Mouse (Mus musculus) forebrain, embryonic 12.5 days (tissue): ENCODE data around the gene Ccdc86. TPM values are rescaled to one million over a fixed set of nuclear protein-coding genes. Genes with fewer than 3 reads are reported as not detected.

Source experiments
- ATAC-seq: fragments of 200-750 bp; cut with Nextera tagmentation; 2 replicates; pipeline ENCODE4 v1.8.0; 2017; ENCODE audit warnings: moderate TSS enrichment; ENCODE audit not compliant: low FRiP score
- H3K27ac ChIP-seq: fragments of 300-500 bp; sonication (generic); 2 replicates; pipeline ENCODE4 v1.5.1; 2016; ENCODE audit warnings: mild to moderate bottlenecking
- H3K27me3 ChIP-seq: fragments of 300-500 bp; sonication (generic); 2 replicates; pipeline ENCODE4 v1.6.1; 2016; ENCODE audit warnings: mild to moderate bottlenecking
- H3K36me3 ChIP-seq: fragments of 300-500 bp; sonication (generic); replicated peaks from 2 replicates; pipeline ENCODE4 v1.6.1; 2016; ENCODE audit warnings: mild to moderate bottlenecking
- H3K4me1 ChIP-seq: fragments of 300-500 bp; sonication (generic); 2 replicates; pipeline ENCODE4 v1.6.1; 2016
- H3K4me2 ChIP-seq: fragments of 300-500 bp; sonication (generic); 2 replicates; pipeline ENCODE4 v1.6.1; 2016; ENCODE audit warnings: mild to moderate bottlenecking, moderate library complexity
- H3K4me3 ChIP-seq: fragments of 300-500 bp; sonication (generic); replicated peaks from 2 replicates; pipeline ENCODE4 v1.5.1; 2016; ENCODE audit warnings: mild to moderate bottlenecking
- H3K9ac ChIP-seq: fragments of 300-500 bp; sonication (generic); 2 replicates; pipeline ENCODE4 v1.6.1; 2016; ENCODE audit warnings: mild to moderate bottlenecking
- H3K9me3 ChIP-seq: fragments of 300-500 bp; sonication (generic); 2 replicates; pipeline ENCODE4 v1.6.1; 2016
- WGBS: fragments of 180-500 bp; shearing (Covaris S2); methylation state at CpG from one replicate; pipeline ENCODE4 v1.1.7; 2016; 5-methylcytosine and 5-hydroxymethylcytosine counted together
- polyA plus RNA-seq: library from polyadenylated mRNA; unstranded; fragments of >200 nt; fragmentation: Nextera tagmentation; extraction: Ambion mirVana; gene quantifications from 2 replicates; pipeline ENCODE4 v1.2.1, GENCODE M21; 2016

Gene Ccdc86
- polyA plus RNA-seq: 26.2 and 27.0 TPM in 2 replicates

- H3K9me3 ChIP-seq: no peaks in the 10 kb centered on the region
- H3K36me3 ChIP-seq: peaks cover 21% of the 10 kb centered on the region
- H3K27ac ChIP-seq: 0 out of 2 replicates have a peak within 1 kb of the TSS, but pooled peaks have one; percentile 33
- peak within 1 kb of the TSS; percentile 74 for H3K9ac ChIP-seq
- WGBS: 0% methylated on average over 30 of the region's 30 CpGs
- H3K27me3 ChIP-seq: no peaks in the 10 kb centered on the region; the same call in 1 of the 2 replicates
- ATAC-seq: peak; percentile 99
- H3K4me2 ChIP-seq: peak within 1 kb of the TSS; percentile 100
- H3K4me3 ChIP-seq: peak within 1 kb of the TSS; percentile 65
- H3K4me1 ChIP-seq: peaks cover 28% of the 10 kb centered on the region
Observed at GRCm38 (mm10) chr19:10949112-10949511, at the start of gene Ccdc86. TSS of gene Ccdc86 (minus strand) at chr19:10949266.

DNA sequence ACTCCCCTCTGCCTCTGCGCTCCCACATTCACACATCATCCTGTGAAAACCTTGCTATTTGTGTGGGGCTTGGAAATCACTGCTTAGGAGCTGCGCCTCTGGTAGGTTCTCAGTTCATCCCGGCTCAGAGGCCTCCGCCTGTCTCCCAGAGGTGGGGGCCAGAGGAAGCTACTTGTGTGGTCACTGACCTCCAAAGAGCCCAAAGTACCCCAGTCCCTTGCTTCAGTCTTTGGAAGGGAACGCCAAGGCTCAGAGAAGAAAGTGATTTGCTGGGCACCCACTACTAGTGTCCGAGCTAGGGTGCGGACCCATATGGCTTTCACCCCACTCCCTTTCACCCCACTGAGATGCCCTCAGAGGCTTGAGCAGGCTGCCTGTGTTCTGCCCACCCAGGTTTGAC lies 44.1 kb upstream of the Ccdc86 start, which contains the start of gene Ms4a15:
TSS of gene Ms4a15 (minus strand) at position 101 of the 400 bp plus-strand sequence.
- ATAC-seq: no peak
- Histone ChIP-seq H3K4me3 (no peak within 1 kb of the TSS), H3K36me3 (no peaks in the 10 kb centered on the region), H3K9ac (no peak within 1 kb of the TSS), H3K9me3 (no peaks in the 10 kb centered on the region), H3K27me3 (no peaks in the 10 kb centered on the region), H3K4me1 (no peaks in the 10 kb centered on the region), H3K27ac (no peak within 1 kb of the TSS), H3K4me2 (no peak within 1 kb of the TSS)
- 78% methylated on average over 7 of the region's 7 CpGs for WGBS

GRCm38 (mm10) chr19:10991911-10992310 lies 42.8 kb upstream of the Ccdc86 start:
- no peak for ATAC-seq

DNA sequence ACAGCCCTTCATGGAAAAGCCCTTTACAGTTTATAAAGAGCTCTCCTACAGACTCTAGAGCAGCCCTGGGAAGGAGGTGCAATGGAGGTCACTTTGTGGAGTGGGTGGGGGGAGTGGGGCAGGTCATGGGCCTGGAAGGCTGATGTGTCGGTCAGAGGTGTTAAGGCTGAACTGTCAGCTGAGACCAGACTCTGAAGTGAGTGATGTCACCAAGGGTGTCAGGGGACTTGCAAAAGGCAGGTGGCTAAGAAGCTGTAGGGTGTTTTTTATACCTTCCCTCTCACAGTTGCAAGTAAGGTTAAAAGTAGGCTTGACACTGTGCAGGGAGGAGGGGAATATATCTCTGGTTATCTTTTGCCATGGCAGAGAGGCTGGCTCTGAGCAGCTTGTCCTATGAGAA lies 41.7 kb upstream of the Ccdc86 start:
- H3K27ac ChIP-seq: no peak overlapping the region
- no peaks in the 10 kb centered on the region for H3K9me3 ChIP-seq
- H3K27me3 ChIP-seq: no peaks in the 10 kb centered on the region
- no peaks in the 10 kb centered on the region for H3K4me1 ChIP-seq
- no peak overlapping the region for H3K4me2 ChIP-seq
- ATAC-seq: no peak
- no peak overlapping the region for H3K9ac ChIP-seq
- no peaks in the 10 kb centered on the region for H3K36me3 ChIP-seq
- 61% methylated on average over 1 of the region's 1 CpGs for WGBS
- H3K4me3 ChIP-seq: no peak overlapping the region

More at GRCm38 (mm10) chr19:10991911-10992310, 42.8 kb upstream of the Ccdc86 start:
- Histone ChIP-seq H3K27me3 (no peaks in the 10 kb centered on the region), H3K4me3 (no peak overlapping the region), H3K4me1 (no peaks in the 10 kb centered on the region), H3K4me2 (no peak overlapping the region), H3K9me3 (no peaks in the 10 kb centered on the region), H3K36me3 (no peaks in the 10 kb centered on the region), H3K27ac (no peak overlapping the region), H3K9ac (no peak overlapping the region)

GRCm38 (mm10) chr19:10988563-10988962 lies 39.5 kb upstream of the Ccdc86 start:
- no peak overlapping the region for H3K4me3 ChIP-seq
- no peaks in the 10 kb centered on the region for H3K36me3 ChIP-seq
- H3K9ac ChIP-seq: no peak overlapping the region
- H3K9me3 ChIP-seq: no peaks in the 10 kb centered on the region
- H3K4me1 ChIP-seq: no peaks in the 10 kb centered on the region
- ATAC-seq: no peak
- no peaks in the 10 kb centered on the region for H3K27me3 ChIP-seq
- no peak overlapping the region for H3K27ac ChIP-seq
- no peak overlapping the region for H3K4me2 ChIP-seq
- WGBS: 97% methylated on average over 1 of the region's 1 CpGs

DNA sequence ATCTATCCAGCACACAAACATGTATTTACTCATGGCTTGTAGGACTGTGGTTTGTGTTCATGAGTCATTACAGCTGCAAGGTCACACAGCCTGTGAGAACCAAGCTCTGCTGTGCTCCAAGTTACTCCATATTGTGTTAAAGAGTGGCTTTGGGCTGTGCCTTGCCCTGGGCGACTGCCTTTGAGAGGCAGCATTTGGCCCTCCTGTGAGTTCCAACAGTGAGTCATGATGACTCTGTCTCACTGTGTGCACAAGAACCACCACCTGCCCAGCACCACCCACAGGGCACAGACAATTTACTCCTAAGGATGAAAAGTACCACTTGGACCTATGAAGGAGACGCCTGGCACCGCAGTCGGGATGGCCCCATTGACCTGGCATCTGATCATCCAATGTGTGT lies 36.8 kb upstream of the Ccdc86 start:
- Histone ChIP-seq H3K4me2 (no peak overlapping the region), H3K9ac (no peak overlapping the region), H3K36me3 (no peaks in the 10 kb centered on the region), H3K27me3 (no peaks in the 10 kb centered on the region), H3K4me1 (no peaks in the 10 kb centered on the region), H3K4me3 (no peak overlapping the region), H3K9me3 (no peaks in the 10 kb centered on the region), H3K27ac (no peak overlapping the region)
- no peak for ATAC-seq
- WGBS: 89% methylated on average over 4 of the region's 4 CpGs

DNA sequence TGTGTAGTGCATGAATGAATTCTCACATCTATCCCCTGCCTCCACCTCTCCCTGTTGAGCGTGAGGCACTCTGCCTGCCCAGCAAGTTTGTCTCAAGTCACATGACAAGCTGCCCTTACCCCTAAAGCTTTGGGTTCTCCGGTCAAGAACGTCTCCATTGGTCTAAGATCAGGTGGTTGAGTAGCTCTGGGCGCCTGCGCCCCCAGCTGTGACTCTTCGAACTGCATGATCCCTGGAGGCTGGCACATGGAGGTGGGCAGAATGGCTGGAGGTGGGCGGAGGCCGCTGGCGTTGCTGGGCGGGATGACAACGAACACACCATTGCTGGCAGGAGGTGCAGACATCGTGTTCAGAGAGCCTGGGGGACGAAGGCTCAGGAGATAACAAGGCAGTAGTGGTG lies 35.5 kb upstream of the Ccdc86 start:
- Histone ChIP-seq H3K9me3 (no peaks in the 10 kb centered on the region), H3K27me3 (no peaks in the 10 kb centered on the region), H3K9ac (no peak overlapping the region), H3K27ac (no peak overlapping the region), H3K4me2 (no peak overlapping the region), H3K4me3 (no peak overlapping the region), H3K4me1 (peaks cover 2% of the 10 kb centered on the region; the same call in 1 of the 2 replicates), H3K36me3 (no peaks in the 10 kb centered on the region)
- WGBS: 83% methylated on average over 13 of the region's 13 CpGs
- no peak for ATAC-seq

- Histone ChIP-seq H3K27me3 (no peaks in the 10 kb centered on the region), H3K27ac (no peak overlapping the region), H3K9me3 (no peaks in the 10 kb centered on the region), H3K4me1 (peaks cover 4% of the 10 kb centered on the region; the same call in 1 of the 2 replicates), H3K36me3 (no peaks in the 10 kb centered on the region), H3K9ac (no peak overlapping the region), H3K4me2 (peak overlapping the region; percentile 26; the same call in 1 of the 2 replicates), H3K4me3 (no peak overlapping the region)
- 28% methylated on average over 14 of the region's 14 CpGs for WGBS
- ATAC-seq: no peak
Observed at GRCm38 (mm10) chr19:10983146-10983545, 34.1 kb upstream of the Ccdc86 start.

DNA sequence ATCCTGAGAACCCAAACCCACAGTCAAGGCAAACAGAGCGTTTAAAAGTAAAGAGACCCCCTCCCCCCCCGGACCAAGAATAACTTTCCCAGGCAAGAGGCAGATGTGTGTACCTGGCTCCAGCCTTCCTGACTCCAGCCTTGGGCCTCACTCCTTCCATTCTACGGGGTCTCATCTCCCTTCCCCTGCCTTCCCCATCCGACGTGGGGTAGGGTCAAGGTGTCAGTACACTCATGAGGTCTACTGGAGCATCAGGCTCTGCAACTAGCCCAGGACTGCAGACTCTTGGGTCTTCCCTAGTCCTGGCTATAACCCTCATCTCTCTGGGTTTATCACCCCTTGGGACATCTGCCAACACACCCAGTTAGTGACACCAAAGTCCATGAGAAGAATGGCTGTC lies 31.1 kb upstream of the Ccdc86 start:
- H3K27ac ChIP-seq: no peak overlapping the region
- H3K4me2 ChIP-seq: no peak overlapping the region
- 84% methylated on average over 5 of the region's 5 CpGs for WGBS
- no peaks in the 10 kb centered on the region for H3K27me3 ChIP-seq
- H3K9me3 ChIP-seq: no peaks in the 10 kb centered on the region
- peaks cover 4% of the 10 kb centered on the region; the same call in 1 of the 2 replicates for H3K4me1 ChIP-seq
- no peak overlapping the region for H3K4me3 ChIP-seq
- no peak overlapping the region for H3K9ac ChIP-seq
- ATAC-seq: no peak
- H3K36me3 ChIP-seq: no peaks in the 10 kb centered on the region

DNA sequence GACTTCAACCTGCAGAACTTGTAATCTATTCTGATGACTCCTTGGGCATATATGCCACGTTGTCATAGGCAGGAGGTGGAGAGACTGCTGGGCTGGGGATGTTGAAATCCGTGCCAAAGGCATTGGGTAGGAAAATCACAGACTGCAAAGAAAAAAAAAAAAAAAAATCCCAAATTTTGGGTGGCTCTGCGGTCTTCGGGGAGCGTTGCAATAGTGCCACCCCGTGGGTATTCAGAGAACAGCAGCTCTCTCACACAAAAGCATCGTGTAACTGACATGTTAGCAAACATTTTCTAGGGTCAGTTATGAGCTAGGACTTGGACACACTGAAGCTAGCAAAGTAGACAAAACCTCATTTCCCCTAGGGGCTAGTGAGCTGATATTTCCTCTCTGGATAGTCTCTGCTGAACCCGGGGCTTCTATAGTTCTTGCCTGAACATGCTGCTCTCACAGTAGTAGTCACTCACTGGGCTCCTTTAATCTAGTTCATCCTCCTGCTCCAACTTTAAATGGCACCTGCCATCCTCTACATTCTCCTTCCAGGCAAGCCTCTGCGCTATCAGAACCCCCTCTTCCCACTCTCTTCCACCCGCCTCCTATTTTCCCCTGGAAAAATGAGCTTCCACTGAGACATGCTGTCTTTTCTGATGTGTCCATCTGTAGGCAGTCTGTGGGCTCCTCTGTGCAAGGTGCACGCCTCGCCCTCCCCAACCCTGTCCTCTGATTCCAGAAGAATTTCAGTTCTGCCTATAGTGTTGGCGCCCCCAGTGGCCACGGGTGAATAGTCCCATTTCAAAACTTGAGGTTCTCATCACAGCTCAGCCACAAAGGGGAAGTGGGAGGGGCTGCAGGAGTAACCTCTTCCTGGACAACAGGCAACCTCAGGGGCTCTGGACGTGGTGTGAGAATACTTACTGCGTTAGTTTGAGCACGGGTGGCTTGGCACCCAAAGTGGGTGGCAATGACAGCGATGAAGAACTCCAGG lies 30.4 kb upstream of the Ccdc86 start:
- Histone ChIP-seq H3K4me2 (peak overlapping the region; percentile 27), H3K27me3 (no peaks in the 10 kb centered on the region), H3K4me3 (no peak overlapping the region), H3K27ac (no peak overlapping the region), H3K9me3 (no peaks in the 10 kb centered on the region), H3K36me3 (no peaks in the 10 kb centered on the region), H3K4me1 (peaks cover 4% of the 10 kb centered on the region; the same call in 1 of the 2 replicates), H3K9ac (peak overlapping the region; percentile 33; the same call in 1 of the 2 replicates)
- 14% methylated on average over 18 of the region's 18 CpGs for WGBS
- ATAC-seq: peak; percentile 59

DNA sequence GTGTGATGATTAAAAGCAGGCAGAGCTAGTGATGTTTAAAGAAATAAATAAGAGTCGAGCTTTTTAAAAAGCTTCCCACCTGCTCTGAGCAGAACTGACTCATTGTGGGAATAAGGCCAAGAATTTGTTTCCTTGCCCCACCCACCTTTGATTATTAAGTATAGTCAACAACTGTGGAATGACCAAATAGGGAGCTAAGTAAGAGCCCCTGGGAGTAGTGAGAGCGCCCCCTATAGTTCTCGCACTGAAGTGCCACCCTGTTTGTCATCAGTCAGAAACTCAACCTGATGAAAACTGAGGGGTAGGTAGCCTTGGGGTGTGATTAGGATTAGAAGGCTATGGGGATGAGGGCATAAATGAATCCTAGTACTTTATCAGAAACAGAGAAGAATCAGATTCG lies 27.3 kb upstream of the Ccdc86 start:
- ATAC-seq: no peak
- no peaks in the 10 kb centered on the region for H3K27me3 ChIP-seq
- 59% methylated on average over 4 of the region's 4 CpGs for WGBS

GRCm38 (mm10) chr19:10975187-10975586 lies 26.1 kb upstream of the Ccdc86 start:
- peaks cover 4% of the 10 kb centered on the region; the same call in 1 of the 2 replicates for H3K4me1 ChIP-seq
- ATAC-seq: no peak
- no peak overlapping the region for H3K9ac ChIP-seq
- H3K4me3 ChIP-seq: no peak overlapping the region
- H3K36me3 ChIP-seq: no peaks in the 10 kb centered on the region
- H3K27me3 ChIP-seq: no peaks in the 10 kb centered on the region
- WGBS: 75% methylated on average over 2 of the region's 2 CpGs
- no peak overlapping the region for H3K27ac ChIP-seq
- 0 out of 2 replicates have a peak, but pooled peaks cover 5% of the 10 kb centered on the region for H3K9me3 ChIP-seq
- H3K4me2 ChIP-seq: no peak overlapping the region

More for the DNA sequence above, 27.3 kb upstream of the Ccdc86 start:
- Histone ChIP-seq H3K9me3 (0 out of 2 replicates have a peak, but pooled peaks cover 3% of the 10 kb centered on the region), H3K4me2 (no peak overlapping the region), H3K27ac (no peak overlapping the region), H3K36me3 (no peaks in the 10 kb centered on the region), H3K4me3 (no peak overlapping the region), H3K9ac (no peak overlapping the region), H3K4me1 (peaks cover 4% of the 10 kb centered on the region; the same call in 1 of the 2 replicates)
